Mouse (Mus musculus): ENCODE measurements at regions not wholly inside any gene's neighbourhood (a gene's known extent, or its start where the extent isn't known, plus 50 kb on each side); places are given as distances from the start of the nearest gene placed in this dataset.

DNA sequence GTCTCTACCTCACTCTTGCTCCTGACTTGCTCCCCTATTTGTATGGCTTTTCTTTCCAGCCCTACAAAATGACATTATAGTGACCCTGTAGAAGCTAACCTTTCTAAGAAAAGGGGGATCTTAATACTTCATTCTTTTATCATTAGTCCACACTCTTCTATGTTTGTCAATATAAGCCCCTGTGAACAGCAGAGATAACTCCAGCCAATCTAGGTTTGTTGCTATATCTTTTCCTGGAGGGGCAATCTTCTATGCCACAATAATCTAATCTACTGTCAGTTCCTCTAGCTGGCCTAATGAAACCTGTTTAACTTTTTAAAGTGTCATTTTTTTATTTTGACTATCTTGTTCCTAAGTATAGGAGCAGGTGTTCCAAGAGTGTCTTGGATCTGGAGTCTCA lies 622.2 kb downstream of the Gbe1 start:
- no peak for DNase-seq

GRCm38 (mm10) chr16:70952937-70953336 lies 639.2 kb downstream of the Gbe1 start:
- DNase-seq = no peak
